Mouse (Mus musculus): ENCODE results near the gene Myo1b. TPM values are rescaled to one million over a fixed set of nuclear protein-coding genes. Genes with fewer than 3 reads are reported as not detected.

Myo1b gene
- polyA plus RNA-seq, 1 experiment from 2014 or later: 104 TPM

GRCm38 (mm10) chr1:51704610-51705009 lies 211.3 kb downstream of the Myo1b start:
- no peaks in the 10 kb centered on the region for H3K9me3 ChIP-seq (ENCODE audit: control insufficient read depth, low read length)
- H3K27ac ChIP-seq (ENCODE audit: low read depth, low read length): no peak overlapping the region
- no peak overlapping the region for H3K4me3 ChIP-seq (ENCODE audit: low read depth, low read length)
- H3K36me3 ChIP-seq (ENCODE audit: control insufficient read depth, insufficient read depth, low read length): no peaks in the 10 kb centered on the region
- no peak overlapping the region for H3K9ac ChIP-seq (ENCODE audit: low read length)
- 82% methylated on average over 4 of the region's 4 CpGs for WGBS
- peaks cover 8% of the 10 kb centered on the region; the same call in 1 of the 2 replicates for H3K27me3 ChIP-seq (ENCODE audit: control insufficient read depth, insufficient read depth, low read length)
- H3K4me1 ChIP-seq (ENCODE audit: control insufficient read depth, insufficient read depth, low read length): no peaks in the 10 kb centered on the region
- no peak overlapping the region for H3K4me2 ChIP-seq
- no peak for DNase-seq (ENCODE audit: low spot score, missing footprints)
- ATAC-seq (ENCODE audit: low FRiP score): no peak

Other genes with a start within 250 kb of the Myo1b start
- gene Stat4, start 71.1 kb upstream of the Myo1b start, polyA plus RNA-seq (2014; fragmentation: Nextera tagmentation; extraction: Ambion mirVana): 2.1 and 2.5 TPM in 2 replicates
- gene Stat1, start 203.4 kb upstream of the Myo1b start, polyA plus RNA-seq (2014; fragmentation: Nextera tagmentation; extraction: Ambion mirVana): 15.0 and 16.3 TPM in 2 replicates